Mouse (Mus musculus): ENCODE measurements around the gene Lin52.

DNA sequence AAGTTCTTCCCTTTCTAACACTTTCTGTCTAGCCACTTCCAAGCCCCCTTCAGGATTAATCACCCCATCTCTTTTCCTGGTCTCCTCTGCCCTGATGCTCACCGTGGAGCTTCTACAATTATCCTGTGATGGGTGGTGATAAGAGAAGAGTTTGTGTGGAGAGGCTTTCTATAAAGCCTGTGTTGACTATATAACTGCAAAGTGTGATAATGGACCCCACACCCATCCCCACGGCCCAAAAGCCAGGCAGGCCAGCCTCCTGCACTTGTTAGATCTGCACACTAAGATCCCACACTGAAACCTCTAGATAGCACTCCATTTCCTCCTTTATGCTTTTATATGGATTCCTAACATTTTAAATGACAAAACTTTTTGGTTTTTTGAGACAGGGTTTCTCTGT lies 66.8 kb downstream of the Lin52 start:
- TF ChIP-seq CTCF (IDR thresholded peaks at IDR 0.05; ENCODE audit: low read depth, low read length) (no peak), POLR2A (IDR thresholded peaks at IDR 0.05; ENCODE audit: borderline replicate concordance, low read depth, low read length) (no peak)

Measured in bone marrow macrophage, adult 2 months (primary cell).